Mouse (Mus musculus): Measurements from ENCODE around the gene Gtpbp10.

The Gtpbp10 gene

DNA sequence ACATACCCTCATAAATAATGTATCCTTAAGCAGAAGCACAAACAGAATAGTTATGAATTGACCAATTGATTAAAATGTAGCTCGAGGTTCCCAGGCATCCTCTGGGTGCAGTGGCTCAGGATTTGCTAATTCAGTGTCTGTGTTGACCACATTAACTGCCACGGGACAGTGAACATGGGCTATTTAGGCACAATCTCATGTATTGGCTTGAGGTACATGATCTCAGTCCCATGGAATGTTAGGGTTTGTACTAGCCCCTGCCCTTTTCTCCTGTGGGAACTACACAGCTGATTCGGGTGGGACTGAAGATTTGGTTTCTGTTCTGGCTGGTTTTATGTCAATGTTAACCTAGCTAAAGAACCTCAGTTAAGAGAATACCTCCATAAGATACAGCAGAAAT lies 62.9 kb downstream of the Gtpbp10 start:
- no peak for DNase-seq

DNA sequence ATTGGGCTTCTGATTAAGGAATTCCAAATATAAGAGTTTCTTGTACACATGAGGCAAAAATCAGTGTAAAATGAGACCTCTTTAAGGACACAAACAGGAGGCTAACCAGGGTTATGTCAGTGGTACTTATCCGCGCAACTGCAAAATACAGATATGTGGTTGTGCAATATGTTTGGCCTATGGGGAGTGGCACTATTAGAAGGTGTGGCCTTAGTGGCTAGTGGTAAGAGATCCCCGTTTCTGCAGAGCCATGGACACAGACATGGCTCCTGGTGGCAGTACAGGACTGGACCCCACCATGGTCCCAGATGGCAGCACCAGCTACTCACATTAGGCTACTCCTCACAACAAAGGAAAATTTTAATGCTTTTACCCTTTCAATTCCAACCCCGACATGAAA lies 64.3 kb downstream of the Gtpbp10 start:
- no peak for DNase-seq

DNA sequence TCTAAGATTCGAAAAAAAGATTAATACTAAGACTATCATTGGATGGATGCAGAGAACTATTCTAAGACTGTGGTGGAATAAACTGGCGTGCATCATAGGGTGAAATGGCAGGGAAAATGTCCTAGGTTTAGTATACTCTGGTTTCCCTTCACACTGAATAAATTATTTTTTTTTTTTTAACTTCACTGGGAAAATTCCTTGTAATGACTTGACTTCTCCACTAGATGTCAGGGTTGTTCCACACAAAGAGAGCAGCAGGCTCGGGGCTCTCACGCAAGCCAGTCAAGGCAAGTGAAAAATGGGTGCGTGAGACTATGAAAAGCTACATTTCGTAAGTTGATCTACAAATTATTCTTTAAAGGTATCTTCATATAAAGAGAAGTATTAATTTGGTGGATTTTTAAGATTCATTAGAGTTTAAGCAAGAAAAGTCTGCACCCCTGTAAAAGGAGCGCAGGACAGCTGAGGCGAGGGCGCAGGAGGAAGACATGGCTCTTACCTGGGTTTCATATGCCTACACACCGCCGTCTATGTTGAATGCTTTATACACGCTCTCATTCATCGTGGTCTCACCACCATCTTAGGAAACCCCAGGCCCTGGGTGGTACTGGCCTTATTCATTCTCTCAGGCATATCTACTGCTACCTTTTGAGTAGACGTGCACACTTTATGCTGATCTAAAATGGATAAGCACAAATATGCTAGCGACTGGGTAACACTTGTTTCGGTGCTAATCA lies 64.9 kb downstream of the Gtpbp10 start:
- DNase-seq = peak; percentile 35 to 53

DNA sequence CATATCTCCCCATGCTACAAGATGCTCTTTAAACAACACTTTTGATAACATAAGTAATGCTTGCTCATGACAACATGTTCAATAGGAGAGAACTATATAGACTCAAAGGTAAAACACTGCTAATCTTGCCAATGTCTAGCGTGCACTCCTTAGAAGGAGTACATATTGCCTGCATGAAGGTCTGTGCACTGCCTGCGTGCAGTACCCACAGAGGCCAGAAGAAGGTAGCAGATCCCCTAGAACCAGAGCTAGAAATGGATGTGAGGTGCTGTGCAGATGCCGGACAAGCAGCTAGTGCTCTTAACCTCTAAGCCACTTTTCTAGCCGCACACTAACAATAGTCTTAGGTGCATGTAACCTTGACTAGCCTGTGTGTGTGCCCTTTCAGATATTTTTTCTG lies 67.2 kb downstream of the Gtpbp10 start:
- no peak for DNase-seq

Measured in cerebellum, postnatal 25 days (tissue).